Mouse (Mus musculus) myocyte (in vitro differentiated cells): ENCODE results near the gene Rnf145. TPM values are rescaled to one million over a fixed set of nuclear protein-coding genes. Genes with fewer than 3 reads are reported as not detected.

ENCODE experiments used
- H3K27me3 ChIP-seq: one replicate; pipeline ENCODE4 v1.6.1; 2011; ENCODE audit not compliant: control insufficient read depth, insufficient read depth, insufficient read length
- H3K36me3 ChIP-seq: one replicate; pipeline ENCODE4 v1.6.1; 2011; ENCODE audit not compliant: control insufficient read depth, insufficient read depth
- H3K4me2 ChIP-seq: one replicate; pipeline ENCODE4 v1.6.1; 2011; ENCODE audit warnings: low read depth, control low read depth
- H3K4me3 ChIP-seq: one replicate; pipeline ENCODE4 v1.5.1; 2011; ENCODE audit warnings: mild to moderate bottlenecking, control low read depth, moderate library complexity
- H3K79me2 ChIP-seq: one replicate; pipeline ENCODE4 v1.6.1; 2011; ENCODE audit not compliant: control insufficient read depth, insufficient read depth
- H3ac ChIP-seq: one replicate; pipeline ENCODE4 v1.6.1; 2011; ENCODE audit not compliant: control insufficient read depth, insufficient read length
- CEBPB ChIP-seq: IDR thresholded peaks from 2 replicates; pipeline ENCODE4 v1.6.1; 2011; ENCODE audit warnings: mild to moderate bottlenecking, moderate library complexity; ENCODE audit not compliant: poor library complexity, insufficient read depth, severe bottlenecking
- E2F4 ChIP-seq: IDR thresholded peaks from one replicate; pipeline ENCODE4 v1.6.1; 2011; ENCODE audit warnings: mild to moderate bottlenecking, control low read depth, moderate library complexity; ENCODE audit not compliant: insufficient read depth
- MAX ChIP-seq: IDR thresholded peaks from one replicate; pipeline ENCODE4 v1.6.1; 2011; ENCODE audit warnings: low read depth, mild to moderate bottlenecking, control low read depth
- MYOD1 ChIP-seq, 3 experiments: IDR thresholded peaks; one replicate each; pipeline ENCODE4 v1.6.1; 2011; ENCODE audit warnings: control low read depth in 2 of 3, low read depth in 2 of 3, mild to moderate bottlenecking in 2 of 3, moderate library complexity in 1 of 3; ENCODE audit not compliant: insufficient read length in 2 of 3, control insufficient read depth in 1 of 3
- MYOG ChIP-seq, 3 experiments: IDR thresholded peaks; one replicate each; pipeline ENCODE4 v1.6.1; 2011; ENCODE audit warnings: control low read depth in 2 of 3, low read depth in 2 of 3, mild to moderate bottlenecking in 2 of 3; ENCODE audit not compliant: insufficient read length in 2 of 3, control insufficient read depth in 1 of 3, insufficient read depth in 1 of 3
- POLR2A ChIP-seq: IDR thresholded peaks from one replicate; pipeline ENCODE4 v1.6.1; 2011; ENCODE audit warnings: low read depth, mild to moderate bottlenecking, control low read depth, moderate library complexity; ENCODE audit not compliant: insufficient read length
- POLR2AphosphoS2 ChIP-seq: IDR thresholded peaks from one replicate; pipeline ENCODE4 v1.6.1; 2011; ENCODE audit warnings: low read depth, control low read depth; ENCODE audit not compliant: insufficient read length
- REST ChIP-seq: IDR thresholded peaks from one replicate; pipeline ENCODE4 v1.6.1; 2011; ENCODE audit warnings: mild to moderate bottlenecking, control low read depth, moderate library complexity; ENCODE audit not compliant: insufficient read depth, insufficient read length
- SRF ChIP-seq: IDR thresholded peaks from one replicate; pipeline ENCODE4 v1.6.1; 2011; ENCODE audit warnings: low read depth; ENCODE audit not compliant: control insufficient read depth, insufficient read length
- TCF12 ChIP-seq: IDR thresholded peaks from one replicate; pipeline ENCODE4 v1.6.1; 2011; ENCODE audit warnings: mild to moderate bottlenecking, control low read depth; ENCODE audit not compliant: poor library complexity, insufficient read depth, severe bottlenecking
- TCF3 ChIP-seq: IDR thresholded peaks from one replicate; pipeline ENCODE4 v1.6.1; 2011; ENCODE audit warnings: low read depth, control low read depth; ENCODE audit not compliant: insufficient read length
- USF1 ChIP-seq: IDR thresholded peaks from one replicate; pipeline ENCODE4 v1.6.1; 2011; ENCODE audit warnings: low read depth, mild to moderate bottlenecking, control low read depth, moderate library complexity
- polyA plus RNA-seq: library from polyadenylated mRNA; unstranded; fragments of >200 nt; fragmentation: generic; extraction: Trizol; gene quantifications from one replicate; pipeline ENCODE4 v1.2.1, GENCODE M21; 2012; ENCODE audit warnings: missing spikeins

The Rnf145 gene
- polyA plus RNA-seq, 1 experiment: 63.6 TPM

GRCm38 (mm10) chr11:44498412-44499272, 20.1 kb upstream of the Rnf145 start:
- TF ChIP-seq POLR2AphosphoS2 (no peak), MYOG (IDR thresholded peaks at IDR 0.05; ENCODE audit: control insufficient read depth in 1 of 3, insufficient read depth in 1 of 3, insufficient read length in 2 of 3, low read depth in 2 of 3) (no peak), TCF12 (no peak), REST (no peak), MYOD1 (IDR thresholded peaks at IDR 0.05; ENCODE audit: control insufficient read depth in 1 of 3, insufficient read length in 2 of 3, low read depth in 2 of 3) (no peak), CEBPB (no peak)
- Histone ChIP-seq H3K4me2 (no peak overlapping the region), H3K79me2 (no peaks in the 10 kb centered on the region), H3K27me3 (peaks cover 21% of the 10 kb centered on the region), H3ac (no peak overlapping the region), H3K4me3 (no peak overlapping the region), H3K36me3 (no peaks in the 10 kb centered on the region)

GRCm38 (mm10) chr11:44500966-44501365, 17.8 kb upstream of the Rnf145 start:
- Histone ChIP-seq H3K79me2 (no peaks in the 10 kb centered on the region), H3ac (no peak overlapping the region), H3K4me3 (no peak overlapping the region), H3K4me2 (no peak overlapping the region), H3K27me3 (peaks cover 21% of the 10 kb centered on the region), H3K36me3 (no peaks in the 10 kb centered on the region)
- TF ChIP-seq TCF3 (no peak), USF1 (no peak), POLR2AphosphoS2 (no peak), MYOD1 (IDR thresholded peaks at IDR 0.05; ENCODE audit: control insufficient read depth in 1 of 3, insufficient read length in 2 of 3, low read depth in 2 of 3) (no peak), SRF (no peak), MYOG (IDR thresholded peaks at IDR 0.05; ENCODE audit: control insufficient read depth in 1 of 3, insufficient read depth in 1 of 3, insufficient read length in 2 of 3, low read depth in 2 of 3) (no peak), MAX (no peak), POLR2A (no peak)

GRCm38 (mm10) chr11:44501477-44501876, 17.3 kb upstream of the Rnf145 start:
- H3ac ChIP-seq: no peak overlapping the region
- H3K79me2 ChIP-seq: no peaks in the 10 kb centered on the region
- peaks cover 21% of the 10 kb centered on the region for H3K27me3 ChIP-seq
- H3K36me3 ChIP-seq: no peaks in the 10 kb centered on the region
- TF ChIP-seq REST: no peak
- no peak for TF ChIP-seq MAX
- TF ChIP-seq TCF12: no peak
- no peak for TF ChIP-seq POLR2A
- TF ChIP-seq MYOD1 (IDR thresholded peaks at IDR 0.05; ENCODE audit: control insufficient read depth in 1 of 3, insufficient read length in 2 of 3, low read depth in 2 of 3): no peak
- no peak for TF ChIP-seq TCF3
- no peak for TF ChIP-seq CEBPB
- H3K4me3 ChIP-seq: no peak overlapping the region
- H3K4me2 ChIP-seq: no peak overlapping the region

DNA sequence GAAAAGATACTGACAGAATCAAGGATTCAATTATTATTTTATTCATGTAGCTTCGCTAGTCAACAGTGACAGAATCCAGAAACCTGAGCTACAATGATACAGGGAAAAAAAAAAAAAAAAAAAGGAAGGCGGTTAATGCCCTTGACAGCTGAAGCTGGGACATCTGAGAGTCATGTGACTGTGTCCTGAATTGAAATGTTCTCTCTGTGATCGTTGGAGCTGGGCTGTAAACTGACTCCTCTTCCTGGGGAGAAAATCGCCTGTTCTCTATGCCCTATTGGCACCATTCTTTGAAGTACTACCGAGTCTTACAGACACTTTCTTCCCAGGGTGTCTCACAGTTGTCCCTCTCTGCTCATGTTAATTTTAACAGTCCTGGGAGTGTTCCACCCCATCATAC, 15.8 kb upstream of the Rnf145 start:
- Histone ChIP-seq H3K36me3 (no peaks in the 10 kb centered on the region), H3K4me3 (no peak overlapping the region), H3K27me3 (peaks cover 14% of the 10 kb centered on the region), H3ac (no peak overlapping the region), H3K79me2 (no peaks in the 10 kb centered on the region), H3K4me2 (peak overlapping the region; percentile 49)
- TF ChIP-seq MYOD1 (IDR thresholded peaks at IDR 0.05; ENCODE audit: control insufficient read depth in 1 of 3, insufficient read length in 2 of 3, low read depth in 2 of 3) (peak in 1 of 3 experiments; percentile 18), POLR2AphosphoS2 (no peak), MYOG (IDR thresholded peaks at IDR 0.05; ENCODE audit: control insufficient read depth in 1 of 3, insufficient read depth in 1 of 3, insufficient read length in 2 of 3, low read depth in 2 of 3) (peak in 1 of 3 experiments; percentile 37), USF1 (peak; percentile 62), TCF3 (no peak)

DNA sequence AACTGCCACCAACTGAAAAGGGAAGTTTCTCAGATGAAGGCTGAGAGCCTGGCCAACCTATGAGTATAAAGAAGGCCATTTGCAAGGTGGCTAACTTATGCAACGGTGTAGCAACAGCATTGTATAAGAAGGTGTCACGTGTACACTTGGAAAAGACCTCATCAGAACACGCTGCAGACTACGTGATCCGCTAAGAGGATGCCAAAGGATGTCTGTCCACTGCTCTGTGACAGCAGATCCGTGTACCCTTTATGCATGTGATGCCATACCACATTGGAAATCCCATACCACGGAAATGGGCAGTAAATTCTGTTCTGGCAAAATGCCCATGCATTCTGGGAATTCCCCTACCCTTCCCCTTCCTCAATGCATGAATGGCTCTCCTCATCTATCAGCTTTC, 14.6 kb upstream of the Rnf145 start:
- no peak overlapping the region for H3ac ChIP-seq
- peaks cover 8% of the 10 kb centered on the region for H3K27me3 ChIP-seq
- H3K79me2 ChIP-seq: no peaks in the 10 kb centered on the region
- TF ChIP-seq CEBPB: no peak
- TF ChIP-seq REST: no peak
- no peak for TF ChIP-seq SRF
- no peak for TF ChIP-seq POLR2AphosphoS2
- TF ChIP-seq USF1: no peak
- no peak for TF ChIP-seq MYOD1 (IDR thresholded peaks at IDR 0.05; ENCODE audit: control insufficient read depth in 1 of 3, insufficient read length in 2 of 3, low read depth in 2 of 3)
- no peak for TF ChIP-seq POLR2A
- no peak for TF ChIP-seq MYOG (IDR thresholded peaks at IDR 0.05; ENCODE audit: control insufficient read depth in 1 of 3, insufficient read depth in 1 of 3, insufficient read length in 2 of 3, low read depth in 2 of 3)
- TF ChIP-seq E2F4: no peak
- TF ChIP-seq TCF12: no peak
- no peak for TF ChIP-seq MAX
- TF ChIP-seq TCF3: no peak
- no peak overlapping the region for H3K4me2 ChIP-seq
- H3K4me3 ChIP-seq: no peak overlapping the region
- no peaks in the 10 kb centered on the region for H3K36me3 ChIP-seq
